Mouse (Mus musculus) left cerebral cortex, postnatal 14 days (tissue): ENCODE results near the gene Pramel1. TPM values are rescaled to one million over a fixed set of nuclear protein-coding genes. Genes with fewer than 3 reads are reported as not detected.
"Not testable (repeated sequence)": the region's sequence is repeated elsewhere in the genome, so short reads cannot be mapped to it uniquely, and the experiment has no call there.

Experiments
- DNase-seq, 2 experiments: peaks; one replicate each; pipeline ENCODE4 v3.0.0; 2021 to 2022; ENCODE audit warnings: low spot score in 2 of 2, mixed read lengths in 1 of 2
- intact Hi-C: fragments of 180-260 bp; cut with DNase I; formaldehyde crosslinking; loops from one replicate; pipeline ENCODE4 v1.15.1; 2025
- total RNA-seq, 2 experiments: library from RNA; stranded (reverse); gene quantifications; 2 replicates each; pipeline ENCODE4 v1.2.3; 2021

Pramel1 gene
- total RNA-seq, 2 experiments from 2014 or later = 0.11 TPM; not detected in 1

- no peak for DNase-seq
- intact Hi-C loops = no loop called here
These were observed 19.9 kb downstream of the Pramel1 start for GRCm38 (mm10) chr4:143414121-143414520.

GRCm38 (mm10) chr4:143426770-143427169 lies 32.5 kb downstream of the Pramel1 start:
- DNase-seq, intact Hi-C loops: not testable (repeated sequence)

Other genes starting within 250 kb of the Pramel1 start
- gene Prdm2, start 181.4 kb upstream of the Pramel1 start, total RNA-seq = 10 to 100 TPM; 31.6 to 34.6 TPM
- 10 to 100 TPM; 11.7 to 12.7 TPM for gene Pdpn, start 94.9 kb upstream of the Pramel1 start, total RNA-seq
- 1 to 10 TPM; 1.5 to 1.6 TPM for gene Lrrc38, start 44.7 kb upstream of the Pramel1 start, total RNA-seq
- gene Pramef8, start 18.0 kb downstream of the Pramel1 start, total RNA-seq = 10 to 100 TPM; 10.0 to 12.1 TPM
- not detected for gene Oog4, start 55.9 kb downstream of the Pramel1 start, total RNA-seq
- not detected for gene Gm13043, start 116.9 kb downstream of the Pramel1 start, total RNA-seq
- not detected for gene Gm13040, start 141.5 kb downstream of the Pramel1 start, total RNA-seq
- not detected for gene BC080695, start 157.3 kb downstream of the Pramel1 start, total RNA-seq
- gene Gm13057, start 157.3 kb downstream of the Pramel1 start, total RNA-seq = not detected
- gene Gm13083, start 220.6 kb downstream of the Pramel1 start, total RNA-seq = not detected